Mouse (Mus musculus) ES-Bruce4 (cell line): Measurements from ENCODE around the gene Acaca.

Experiments
- CTCF ChIP-seq: IDR thresholded peaks from one replicate; pipeline ENCODE4 v1.8.1; 2011; ENCODE audit warnings: low read depth, low read length
- EP300 ChIP-seq: IDR thresholded peaks from 2 replicates; pipeline ENCODE4 v1.6.1; 2011; ENCODE audit warnings: low read depth, low read length; ENCODE audit not compliant: insufficient read depth

DNA sequence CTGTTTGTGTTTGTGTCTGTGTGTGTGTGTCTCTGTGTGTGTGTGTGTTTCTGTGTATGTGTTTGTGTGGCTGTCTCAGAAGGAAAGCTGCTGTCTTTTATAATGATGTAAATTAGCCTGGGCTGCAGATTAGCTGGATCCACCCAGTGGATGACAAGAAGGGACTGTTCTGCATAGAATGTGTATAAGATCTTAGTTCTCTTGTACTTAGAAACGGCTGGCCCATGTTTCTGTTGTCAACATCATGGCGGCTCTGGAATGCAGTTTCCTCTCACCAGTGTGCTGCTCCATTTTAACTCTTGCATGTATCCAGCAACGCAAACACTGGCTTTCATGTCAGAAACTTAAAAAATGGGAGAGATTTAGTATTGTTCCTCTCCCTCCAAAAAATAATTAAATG is 141.0 kb downstream of the Acaca start:
- TF ChIP-seq CTCF (no peak), EP300 (no peak)
